In the genomic region with DNA sequence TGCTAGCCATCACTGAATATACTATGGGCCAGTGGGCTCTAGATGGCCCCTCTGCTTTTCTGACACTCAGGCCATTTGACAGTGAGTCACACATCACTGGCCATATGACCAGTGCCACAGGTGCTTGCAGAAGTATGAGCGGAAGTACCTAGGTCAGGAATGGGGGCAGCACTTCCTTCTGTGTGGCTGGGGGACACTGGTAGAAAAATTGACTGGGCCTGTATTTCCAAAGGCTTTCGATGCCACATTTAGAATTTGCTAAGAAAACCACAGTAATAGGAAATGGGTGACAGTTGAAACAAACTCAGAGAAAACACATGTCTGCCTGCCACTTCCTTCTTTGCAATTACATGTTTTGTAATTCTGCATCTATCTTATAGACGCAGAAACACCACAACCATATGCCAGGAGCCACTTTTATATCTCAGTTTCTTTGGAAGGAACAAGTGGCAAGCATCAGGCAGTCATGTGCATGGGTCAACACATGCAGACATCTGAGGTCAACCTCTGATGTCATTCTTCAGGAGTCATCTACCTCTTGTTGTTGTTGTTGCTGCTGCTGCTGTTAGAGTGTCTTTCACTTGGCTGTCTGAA, we compare ENCODE assay signal across 13 mouse cellular contexts.
A peak's percentile ranks its signal among the peaks of the same experiment; 100 is the strongest.
DNase-seq lines count a peak whose midpoint lies in the region; TF ChIP-seq lines count a peak whose summit lies in the region.
"Had no signal": no experiment of that assay in that cellular context is flagged by ENCODE, and none has a peak within 500 bp of the region (broad histone marks: within the 10 kb centered on the region; RNA-seq: fewer than 3 reads in every experiment).

No protein-coding gene starts in this region.

- H3K36me3 ChIP-seq in thymus, adult 2 months (ENCODE audit: control insufficient read depth, insufficient read depth, low read length): no peaks in the 10 kb centered on the region; the same call in 1 of the 2 replicates
- 0 out of 2 replicates have a peak, but pooled peaks cover 8% of the 10 kb centered on the region for H3K36me3 ChIP-seq in macrophage (ENCODE audit: inconsistent target)

- H3K27me3 ChIP-seq in thymus, adult 2 months (ENCODE audit: control insufficient read depth, insufficient read depth, low read length): no peaks in the 10 kb centered on the region
- H3K27me3 ChIP-seq: heart, embryonic 13.5 days had no signal

- peaks cover 50% of the 10 kb centered on the region for H3K4me1 ChIP-seq in thymus, adult 2 months (replicated peaks; ENCODE audit: control insufficient read depth, insufficient read depth, low read length)
- H3K4me1 ChIP-seq in bone marrow macrophage, adult 2 months (ENCODE audit: control insufficient read depth, insufficient read depth, low read length): peaks cover 54% of the 10 kb centered on the region

- DNase-seq in thymus, adult 2 months: no peak
- DNase-seq in thymus, postnatal 10 days (ENCODE audit: low spot score in 2 of 2): no peak
- DNase-seq in thymus, postnatal 36 days: peak; percentile 47 to 51
- no peak for DNase-seq in frontal cortex, postnatal 25 days (ENCODE audit: low spot score in 2 of 2)
- DNase-seq in left cerebral cortex, adult 11 months (ENCODE audit: low spot score): no peak
- no peak for DNase-seq in spleen, postnatal 14 days (ENCODE audit: low spot score in 2 of 2)
- DNase-seq: cerebellum, adult 9-11 months; lung, postnatal 14 days had no signal

- WGBS in thymus, adult 2 months: 7% methylated on average over 3 of the region's 3 CpGs
- 2% methylated on average over 3 of the region's 3 CpGs for WGBS in macrophage (ENCODE audit: missing documents)

- peak overlapping the region; percentile 99 for H3K27ac ChIP-seq in thymus, adult 2 months (ENCODE audit: control insufficient read depth, insufficient read depth, low read length)
- peak overlapping the region; percentile 95 for H3K27ac ChIP-seq in bone marrow macrophage, adult 2 months (ENCODE audit: insufficient read depth, low read depth, low read length)
- peak overlapping the region; percentile 99 for H3K27ac ChIP-seq in macrophage
- H3K27ac ChIP-seq: hindbrain, postnatal 0 days; kidney, postnatal 0 days had no signal

- peaks cover 22% of the 10 kb centered on the region; the same call in 1 of the 2 replicates for H3K79me2 ChIP-seq in macrophage (ENCODE audit: inconsistent target)

- TF ChIP-seq POLR2A in thymus, adult 2 months (IDR thresholded peaks at IDR 0.05; ENCODE audit: control insufficient read depth, extremely low read depth, insufficient read depth, low read length, poor library complexity): no peak
- no peak for TF ChIP-seq POLR2A in bone marrow macrophage, adult 2 months (IDR thresholded peaks at IDR 0.05; ENCODE audit: borderline replicate concordance, low read depth, low read length)

- H3K4me3 ChIP-seq in thymus, adult 2 months (ENCODE audit: control insufficient read depth, insufficient read depth, low read length): no peak overlapping the region
- no peak overlapping the region for H3K4me3 ChIP-seq in bone marrow macrophage, adult 2 months (ENCODE audit: insufficient read depth, low read length)
- H3K4me3 ChIP-seq in macrophage (ENCODE audit: inconsistent target): no peak overlapping the region
- H3K4me3 ChIP-seq: heart, embryonic 13.5 days had no signal

- TF ChIP-seq CTCF in thymus, adult 2 months (IDR thresholded peaks at IDR 0.05; ENCODE audit: borderline replicate concordance, control insufficient read depth, extremely low read depth, insufficient read depth, low read length, poor library complexity): no peak
- TF ChIP-seq CTCF in bone marrow macrophage, adult 2 months (IDR thresholded peaks at IDR 0.05; ENCODE audit: low read depth, low read length): no peak

Comparison
In these comparisons a context has a peak if more than half of its experiments do, and no peak if none do; other contexts are left out.
1. DNase-seq: peak in thymus, postnatal 36 days (2 of 2); none in thymus, adult 2 months (single experiment), thymus, postnatal 10 days (0 of 2), frontal cortex, postnatal 25 days (0 of 2), left cerebral cortex, adult 11 months (single experiment) and spleen, postnatal 14 days (0 of 2).
2. Peak in every context shown above with its lines, with median percentiles within 50 percentile points of each other: H3K27ac ChIP-seq.